Mouse (Mus musculus) embryonic facial prominence, embryonic 11.5 days (tissue): ENCODE measurements around the gene Ica1. TPM values are rescaled to one million over a fixed set of nuclear protein-coding genes. Genes with fewer than 3 reads are reported as not detected.
A peak's percentile ranks its signal among the peaks of the same experiment; 100 is the strongest.

ENCODE experiments used
- ATAC-seq: fragments of 200-750 bp; cut with Nextera tagmentation; replicated peaks from 2 replicates; pipeline ENCODE4 v1.8.0; 2017; ENCODE audit warnings: low read depth; ENCODE audit not compliant: insufficient number of reproducible peaks, low FRiP score, low TSS enrichment
- DNase-seq: peaks from one replicate; pipeline ENCODE4 v3.0.0-alpha.2; 2015; ENCODE audit warnings: low spot score
- H3K27ac ChIP-seq: fragments of 300-500 bp; sonication (generic); replicated peaks from 2 replicates; pipeline ENCODE4 v1.5.1; 2014; ENCODE audit warnings: mild to moderate bottlenecking, low read depth, low read length, control low read depth
- H3K27me3 ChIP-seq: fragments of 300-500 bp; sonication (generic); 2 replicates; pipeline ENCODE4 v1.6.1; 2014; ENCODE audit warnings: mild to moderate bottlenecking, low read length, moderate library complexity, mixed read lengths; ENCODE audit not compliant: control insufficient read depth, insufficient read depth
- H3K36me3 ChIP-seq: fragments of 300-500 bp; sonication (generic); replicated peaks from 2 replicates; pipeline ENCODE4 v1.6.1; 2014; ENCODE audit warnings: low read depth, mild to moderate bottlenecking, low read length, moderate library complexity, mixed read lengths; ENCODE audit not compliant: control insufficient read depth, insufficient read depth
- H3K4me1 ChIP-seq: fragments of 300-500 bp; sonication (generic); 2 replicates; pipeline ENCODE4 v1.6.1; 2014; ENCODE audit warnings: low read length, mixed read lengths; ENCODE audit not compliant: control insufficient read depth, insufficient read depth
- H3K4me2 ChIP-seq: fragments of 300-500 bp; sonication (generic); 2 replicates; pipeline ENCODE4 v1.6.1; 2014; ENCODE audit warnings: low read depth, mild to moderate bottlenecking, control low read depth, low read length, moderate library complexity
- H3K4me3 ChIP-seq: fragments of 300-500 bp; sonication (generic); 2 replicates; pipeline ENCODE4 v1.5.1; 2014; ENCODE audit warnings: low read depth, low read length, control low read depth
- H3K9ac ChIP-seq: fragments of 300-500 bp; sonication (generic); replicated peaks from 2 replicates; pipeline ENCODE4 v1.6.1; 2014; ENCODE audit warnings: mild to moderate bottlenecking, control low read depth, low read length
- H3K9me3 ChIP-seq: fragments of 300-500 bp; sonication (generic); replicated peaks from 2 replicates; pipeline ENCODE4 v1.6.1; 2016; ENCODE audit warnings: mild to moderate bottlenecking, low read length, inconsistent platforms, mixed read lengths; ENCODE audit not compliant: control insufficient read depth
- WGBS: fragments of 180-500 bp; shearing (Covaris S2); extraction: QIAGEN DNeasy Blood & Tissue Kit; methylation state at CpG from one replicate; pipeline ENCODE4 v1.1.7; 2014; 5-methylcytosine and 5-hydroxymethylcytosine counted together
- polyA plus RNA-seq: library from polyadenylated mRNA; unstranded; fragments of >200 nt; fragmentation: Nextera tagmentation; extraction: Ambion mirVana; gene quantifications from 2 replicates; pipeline ENCODE4 v1.2.1, GENCODE M21; 2014

Ica1 gene
- 20.4 and 21.4 TPM in 2 replicates for polyA plus RNA-seq

DNA sequence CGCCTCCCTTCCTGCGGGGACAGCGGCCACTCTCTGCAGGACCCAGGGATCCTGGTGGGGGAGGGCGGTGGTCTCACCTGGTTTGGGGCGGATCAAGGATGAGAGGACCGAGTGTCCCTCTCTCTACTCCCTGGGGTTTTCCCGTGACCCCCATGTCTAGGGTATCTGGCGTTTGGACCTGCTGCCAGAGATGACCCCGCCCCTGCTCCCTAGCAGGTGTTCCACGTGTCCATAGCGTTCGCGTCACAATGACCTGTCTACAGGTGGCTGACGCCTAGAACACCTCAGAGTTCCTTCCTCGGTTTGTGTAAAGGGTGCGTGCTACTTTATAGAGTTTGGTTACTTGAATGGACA lies at the start of gene Ica1:
Gene Ica1 (minus strand): TSS at position 193 of the 354 bp plus-strand sequence.
- H3K27ac ChIP-seq, result no peak within 1 kb of the TSS
- peak within 1 kb of the TSS; percentile 74 for H3K4me3 ChIP-seq
- H3K4me1 ChIP-seq, result no peaks in the 10 kb centered on the region
- H3K9me3 ChIP-seq, result no peaks in the 10 kb centered on the region
- peak; percentile 70 for ATAC-seq
- DNase-seq, result peak; percentile 9
- H3K4me2 ChIP-seq, result peak within 1 kb of the TSS; percentile 90
- WGBS, result 4% methylated on average over 13 of the region's 16 CpGs
- H3K36me3 ChIP-seq, result no peaks in the 10 kb centered on the region
- H3K27me3 ChIP-seq, result no peaks in the 10 kb centered on the region
- H3K9ac ChIP-seq, result peak within 1 kb of the TSS; percentile 75

- ATAC-seq, result no peak
- Histone ChIP-seq H3K27me3 (no peaks in the 10 kb centered on the region), H3K36me3 (no peaks in the 10 kb centered on the region), H3K9me3 (no peaks in the 10 kb centered on the region), H3K4me1 (no peaks in the 10 kb centered on the region), H3K4me2 (no peak overlapping the region), H3K9ac (no peak overlapping the region), H3K4me3 (no peak overlapping the region), H3K27ac (no peak overlapping the region)
- WGBS, result 89% methylated on average over 2 of the region's 2 CpGs
- DNase-seq, result no peak
Measured at GRCm38 (mm10) chr6:8819866-8820265, 41.6 kb upstream of the Ica1 start.

GRCm38 (mm10) chr6:8814332-8815002 lies 36.2 kb upstream of the Ica1 start:
- WGBS, result 74% methylated on average over 6 of the region's 6 CpGs
- ATAC-seq, result no peak

GRCm38 (mm10) chr6:8802561-8803150 lies 24.4 kb upstream of the Ica1 start:
- no peak overlapping the region for H3K4me2 ChIP-seq
- H3K9ac ChIP-seq, result no peak overlapping the region
- ATAC-seq (no peak), DNase-seq (no peak)
- H3K4me3 ChIP-seq, result no peak overlapping the region
- H3K9me3 ChIP-seq, result no peaks in the 10 kb centered on the region
- no peaks in the 10 kb centered on the region for H3K4me1 ChIP-seq
- H3K27ac ChIP-seq, result no peak overlapping the region
- H3K27me3 ChIP-seq, result no peaks in the 10 kb centered on the region
- H3K36me3 ChIP-seq, result no peaks in the 10 kb centered on the region
- WGBS, result 76% methylated on average over 3 of the region's 3 CpGs

More at GRCm38 (mm10) chr6:8814332-8815002, 36.2 kb upstream of the Ica1 start:
- Histone ChIP-seq H3K9ac (no peak overlapping the region), H3K4me3 (no peak overlapping the region), H3K4me2 (no peak overlapping the region), H3K27ac (no peak overlapping the region), H3K9me3 (no peaks in the 10 kb centered on the region), H3K36me3 (no peaks in the 10 kb centered on the region), H3K27me3 (no peaks in the 10 kb centered on the region), H3K4me1 (no peaks in the 10 kb centered on the region)
- DNase-seq, result no peak

- H3K4me3 ChIP-seq, result no peak overlapping the region
- no peak overlapping the region for H3K4me2 ChIP-seq
- H3K27me3 ChIP-seq, result no peaks in the 10 kb centered on the region
- 89% methylated on average over 5 of the region's 5 CpGs for WGBS
- DNase-seq, result no peak
- no peaks in the 10 kb centered on the region for H3K9me3 ChIP-seq
- no peaks in the 10 kb centered on the region for H3K36me3 ChIP-seq
- no peaks in the 10 kb centered on the region for H3K4me1 ChIP-seq
- no peak overlapping the region for H3K9ac ChIP-seq
- ATAC-seq, result no peak
- no peak overlapping the region for H3K27ac ChIP-seq
Measured at GRCm38 (mm10) chr6:8792385-8792784, 14.1 kb upstream of the Ica1 start.

- no peak overlapping the region for H3K27ac ChIP-seq
- H3K4me2 ChIP-seq, result no peak overlapping the region
- H3K4me3 ChIP-seq, result no peak overlapping the region
- no peaks in the 10 kb centered on the region for H3K9me3 ChIP-seq
- ATAC-seq (no peak), DNase-seq (no peak)
- H3K4me1 ChIP-seq, result no peaks in the 10 kb centered on the region
- 87% methylated on average over 3 of the region's 3 CpGs for WGBS
- H3K9ac ChIP-seq, result no peak overlapping the region
- no peaks in the 10 kb centered on the region for H3K36me3 ChIP-seq
- no peaks in the 10 kb centered on the region for H3K27me3 ChIP-seq
Measured at GRCm38 (mm10) chr6:8791781-8792180, 13.5 kb upstream of the Ica1 start.

GRCm38 (mm10) chr6:8780618-8781017 lies 2.3 kb upstream of the Ica1 start:
- no peak for DNase-seq
- Histone ChIP-seq H3K9me3 (no peaks in the 10 kb centered on the region), H3K4me1 (no peaks in the 10 kb centered on the region), H3K27me3 (no peaks in the 10 kb centered on the region), H3K9ac (no peak overlapping the region), H3K27ac (no peak overlapping the region), H3K4me3 (no peak overlapping the region), H3K36me3 (no peaks in the 10 kb centered on the region), H3K4me2 (no peak overlapping the region)
- no peak for ATAC-seq

GRCm38 (mm10) chr6:8777411-8778295 lies 635 bp downstream of the Ica1 start:
- ATAC-seq (peak; percentile 87), DNase-seq (peak; percentile 76)
- Histone ChIP-seq H3K4me1 (no peaks in the 10 kb centered on the region), H3K27ac (no peak overlapping the region), H3K36me3 (no peaks in the 10 kb centered on the region), H3K4me2 (peak overlapping the region; percentile 90), H3K27me3 (no peaks in the 10 kb centered on the region), H3K9ac (peak overlapping the region; percentile 75), H3K4me3 (peak overlapping the region; percentile 74), H3K9me3 (no peaks in the 10 kb centered on the region)
- WGBS, result 1% methylated on average over 44 of the region's 69 CpGs
